Mouse (Mus musculus): ENCODE data around the gene Gm10337. TPM values are rescaled to one million over a fixed set of nuclear protein-coding genes. Genes with fewer than 3 reads are reported as not detected.

Gene Gm10337
- total and polyA plus RNA-seq, 3 experiments: not detected

DNA sequence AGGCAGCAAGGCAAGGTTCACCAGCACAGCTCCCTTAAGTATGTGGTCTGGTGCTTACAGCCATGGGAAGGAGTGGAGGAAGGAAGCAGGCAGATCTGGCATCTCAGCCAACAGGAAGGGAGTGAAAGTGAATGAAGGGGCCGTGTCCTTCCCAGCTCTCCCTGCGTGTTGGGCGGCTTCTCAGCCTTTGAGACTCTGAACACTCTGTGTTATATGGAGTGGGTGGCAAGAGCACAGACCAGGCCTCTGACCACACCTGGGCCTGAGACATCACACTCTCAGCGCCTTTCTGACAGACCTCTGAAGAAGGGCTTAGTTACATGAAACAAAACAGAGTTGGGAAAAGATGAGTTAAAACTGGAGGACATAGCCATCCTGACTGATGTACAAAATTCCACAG lies 27.0 kb downstream of the Gm10337 start:
- H3K79me2 ChIP-seq (ENCODE audit: control insufficient read depth, insufficient read depth, low read length, poor library complexity): no peaks in the 10 kb centered on the region
- H3K9ac ChIP-seq (ENCODE audit: control insufficient read depth, low read depth, low read length, poor library complexity, severe bottlenecking): no peak overlapping the region
- H3K27ac ChIP-seq (ENCODE audit: control insufficient read depth, low read depth, low read length): no peak overlapping the region
- H3K27me3 ChIP-seq (ENCODE audit: control insufficient read depth in 1 of 2, insufficient read depth in 2 of 2, low read length in 2 of 2): no peaks in the 10 kb centered on the region
- TF ChIP-seq RAD21 (IDR thresholded peaks at IDR 0.05; ENCODE audit: low read depth, low read length): no peak
- no peak for TF ChIP-seq SMC3 (IDR thresholded peaks at IDR 0.05; ENCODE audit: low read depth, low read length)
- TF ChIP-seq E2F4 (IDR thresholded peaks at IDR 0.05; ENCODE audit: borderline replicate concordance, low read depth, low read length): no peak
- TF ChIP-seq UBTF (IDR thresholded peaks at IDR 0.05; ENCODE audit: borderline replicate concordance, insufficient read depth, low read depth, low read length): no peak
- no peak for TF ChIP-seq ETS1 (IDR thresholded peaks at IDR 0.05; ENCODE audit: low read depth, low read length)
- no peak for TF ChIP-seq JUND (IDR thresholded peaks at IDR 0.05; ENCODE audit: low read depth, low read length)
- TF ChIP-seq CHD1 (IDR thresholded peaks at IDR 0.05; ENCODE audit: low read depth, low read length): no peak
- no peak for TF ChIP-seq NELFE (IDR thresholded peaks at IDR 0.05; ENCODE audit: low read depth, low read length)
- TF ChIP-seq POLR2AphosphoS5 (IDR thresholded peaks at IDR 0.05; ENCODE audit: borderline replicate concordance, low read depth, low read length): no peak
- no peak for TF ChIP-seq MAX (IDR thresholded peaks at IDR 0.05; ENCODE audit: low read length)
- TF ChIP-seq MYB (IDR thresholded peaks at IDR 0.05; ENCODE audit: low read depth, low read length): no peak
- H3K36me3 ChIP-seq (ENCODE audit: control insufficient read depth in 1 of 2, insufficient read depth in 2 of 2, low read length in 2 of 2): peaks cover 0 to 28% of the 10 kb centered on the region in 2 experiments; a peak in 2 of 4 replicates
- no peak for DNase-seq (ENCODE audit: low read depth, low spot score)
- H3K4me3 ChIP-seq (ENCODE audit: control insufficient read depth in 1 of 2, insufficient read depth in 1 of 2, low read depth in 2 of 2, low read length in 2 of 2): no peak overlapping the region
- no peaks in the 10 kb centered on the region for H3K4me1 ChIP-seq (ENCODE audit: control insufficient read depth in 1 of 2, insufficient read depth in 2 of 2, low read length in 2 of 2)
- no peaks in the 10 kb centered on the region for H3K9me3 ChIP-seq (replicated peaks; ENCODE audit: insufficient read depth, low read length)

DNA sequence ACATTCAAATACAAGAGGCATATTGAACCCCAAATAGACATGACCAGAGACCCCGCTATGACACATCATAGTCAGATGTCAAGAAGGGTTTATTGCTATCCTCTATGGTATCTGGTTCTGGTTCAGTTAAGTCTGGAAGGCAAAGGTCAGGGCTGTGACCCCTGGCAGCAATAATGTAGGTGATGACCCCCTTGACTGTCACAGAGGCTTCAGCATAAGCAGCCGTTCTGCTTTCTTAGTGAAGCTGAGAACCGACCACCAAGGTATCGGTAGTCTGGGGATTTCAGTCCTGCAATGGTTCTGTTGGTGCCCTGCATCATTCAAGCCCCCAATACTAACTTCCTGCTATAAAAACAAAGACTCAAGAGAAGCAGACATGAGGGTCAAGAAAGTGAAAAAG lies 28.1 kb downstream of the Gm10337 start:
- H3K4me3 ChIP-seq (ENCODE audit: control insufficient read depth in 1 of 2, insufficient read depth in 1 of 2, low read depth in 2 of 2, low read length in 2 of 2): no peak overlapping the region
- no peak overlapping the region for H3K9ac ChIP-seq (ENCODE audit: control insufficient read depth, low read depth, low read length, poor library complexity, severe bottlenecking)
- DNase-seq (ENCODE audit: low read depth, low spot score): no peak
- peaks cover 0 to 35% of the 10 kb centered on the region in 2 experiments; a peak in 2 of 4 replicates for H3K36me3 ChIP-seq (ENCODE audit: control insufficient read depth in 1 of 2, insufficient read depth in 2 of 2, low read length in 2 of 2)
- no peaks in the 10 kb centered on the region for H3K27me3 ChIP-seq (ENCODE audit: control insufficient read depth in 1 of 2, insufficient read depth in 2 of 2, low read length in 2 of 2)
- no peaks in the 10 kb centered on the region for H3K4me1 ChIP-seq (ENCODE audit: control insufficient read depth in 1 of 2, insufficient read depth in 2 of 2, low read length in 2 of 2)
- TF ChIP-seq POLR2AphosphoS2 (IDR thresholded peaks at IDR 0.05; ENCODE audit: low read length) (no peak), GATA1 (IDR thresholded peaks at IDR 0.05; ENCODE audit: low read depth, low read length) (no peak), NELFE (IDR thresholded peaks at IDR 0.05; ENCODE audit: low read depth, low read length) (no peak), KAT2A (conservative IDR thresholded peaks at IDR 0.05; ENCODE audit: low read depth, low read length) (no peak), BHLHE40 (IDR thresholded peaks at IDR 0.05; ENCODE audit: borderline replicate concordance, low read depth, low read length) (no peak), POLR2AphosphoS5 (IDR thresholded peaks at IDR 0.05; ENCODE audit: borderline replicate concordance, low read depth, low read length) (no peak), MAZ (IDR thresholded peaks at IDR 0.05; ENCODE audit: low read depth, low read length) (no peak), JUND (IDR thresholded peaks at IDR 0.05; ENCODE audit: low read depth, low read length) (no peak), TAL1 (IDR thresholded peaks at IDR 0.05; ENCODE audit: low read length) (no peak), TCF12 (IDR thresholded peaks at IDR 0.05; ENCODE audit: low read depth, low read length) (no peak), UBTF (IDR thresholded peaks at IDR 0.05; ENCODE audit: borderline replicate concordance, insufficient read depth, low read depth, low read length) (no peak), SMC3 (IDR thresholded peaks at IDR 0.05; ENCODE audit: low read depth, low read length) (no peak), SIN3A (IDR thresholded peaks at IDR 0.05; ENCODE audit: low read length) (no peak), TBP (IDR thresholded peaks at IDR 0.05; ENCODE audit: low read depth, low read length) (no peak), MYC (IDR thresholded peaks at IDR 0.05; ENCODE audit: low read depth, low read length) (no peak), MAX (IDR thresholded peaks at IDR 0.05; ENCODE audit: low read length) (no peak), CHD2 (IDR thresholded peaks at IDR 0.05; ENCODE audit: low read length) (no peak), NRF1 (IDR thresholded peaks at IDR 0.05; ENCODE audit: insufficient read depth, low read depth, low read length, poor library complexity, severe bottlenecking) (no peak), ZC3H11A (IDR thresholded peaks at IDR 0.05; ENCODE audit: low read depth, low read length) (no peak), MAFK (IDR thresholded peaks at IDR 0.05; ENCODE audit: borderline replicate concordance, low read depth, low read length) (no peak)
- no peaks in the 10 kb centered on the region for H3K9me3 ChIP-seq (replicated peaks; ENCODE audit: insufficient read depth, low read length)
- no peak overlapping the region for H3K27ac ChIP-seq (ENCODE audit: control insufficient read depth, low read depth, low read length)
- H3K79me2 ChIP-seq (ENCODE audit: control insufficient read depth, insufficient read depth, low read length, poor library complexity): no peaks in the 10 kb centered on the region

Data from MEL (cell line).